Mouse (Mus musculus): ENCODE measurements around the gene Cxcr5.
"Not testable (repeated sequence)": the region's sequence is repeated elsewhere in the genome, so short reads cannot be mapped to it uniquely, and the experiment has no call there.

Gene Cxcr5

GRCm38 (mm10) chr9:44587262-44588160, 25.8 kb upstream of the Cxcr5 start:
- DNase-seq (ENCODE audit: low spot score in 2 of 2), result no peak

GRCm38 (mm10) chr9:44586640-44587261, 25.1 kb upstream of the Cxcr5 start:
- DNase-seq (ENCODE audit: low spot score in 2 of 2), result no peak

- DNase-seq (ENCODE audit: low spot score in 2 of 2), result no peak
Observed at GRCm38 (mm10) chr9:44582390-44582789, 20.7 kb upstream of the Cxcr5 start.

GRCm38 (mm10) chr9:44581423-44581822, 19.7 kb upstream of the Cxcr5 start:
- DNase-seq (ENCODE audit: low spot score in 2 of 2), result peak in 1 of 2 experiments; percentile 39

GRCm38 (mm10) chr9:44580085-44580484, 18.4 kb upstream of the Cxcr5 start:
- DNase-seq (ENCODE audit: low spot score in 2 of 2), result no peak

GRCm38 (mm10) chr9:44579392-44579791, 17.7 kb upstream of the Cxcr5 start:
- peak; percentile 49 to 61 for DNase-seq (ENCODE audit: low spot score in 2 of 2)

GRCm38 (mm10) chr9:44576046-44576445, 14.4 kb upstream of the Cxcr5 start:
- DNase-seq (ENCODE audit: low spot score in 2 of 2), result not testable (repeated sequence)

- no peak for DNase-seq (ENCODE audit: low spot score in 2 of 2)
Observed at GRCm38 (mm10) chr9:44575095-44575494, 13.4 kb upstream of the Cxcr5 start.

- DNase-seq (ENCODE audit: low spot score in 2 of 2), result no peak
Observed at GRCm38 (mm10) chr9:44573306-44573705, 11.6 kb upstream of the Cxcr5 start.

GRCm38 (mm10) chr9:44570939-44571382, 9.3 kb upstream of the Cxcr5 start:
- no peak for DNase-seq (ENCODE audit: low spot score in 2 of 2)

GRCm38 (mm10) chr9:44568083-44568455, 6.4 kb upstream of the Cxcr5 start:
- no peak for DNase-seq (ENCODE audit: low spot score in 2 of 2)

- DNase-seq (ENCODE audit: low spot score in 2 of 2), result no peak
Observed at GRCm38 (mm10) chr9:44567338-44568082, 5.8 kb upstream of the Cxcr5 start.

- no peak for DNase-seq (ENCODE audit: low spot score in 2 of 2)
Observed at GRCm38 (mm10) chr9:44565367-44565766, 3.7 kb upstream of the Cxcr5 start.

GRCm38 (mm10) chr9:44562936-44563335, 1.3 kb upstream of the Cxcr5 start:
- no peak for DNase-seq (ENCODE audit: low spot score in 2 of 2)

GRCm38 (mm10) chr9:44552161-44552560, 9.5 kb downstream of the Cxcr5 start:
- no peak for DNase-seq (ENCODE audit: low spot score in 2 of 2)

GRCm38 (mm10) chr9:44551138-44551537, 10.5 kb downstream of the Cxcr5 start:
- no peak for DNase-seq (ENCODE audit: low spot score in 2 of 2)

- DNase-seq (ENCODE audit: low spot score in 2 of 2), result no peak
Observed at GRCm38 (mm10) chr9:44548412-44549152, 13.1 kb downstream of the Cxcr5 start.

GRCm38 (mm10) chr9:44544986-44545385, 16.7 kb downstream of the Cxcr5 start:
- no peak for DNase-seq (ENCODE audit: low spot score in 2 of 2)

- no peak for DNase-seq (ENCODE audit: low spot score in 2 of 2)
Observed at GRCm38 (mm10) chr9:44542364-44542763, 19.3 kb downstream of the Cxcr5 start.

GRCm38 (mm10) chr9:44540676-44541075, 21.0 kb downstream of the Cxcr5 start:
- DNase-seq (ENCODE audit: low spot score in 2 of 2), result no peak

GRCm38 (mm10) chr9:44539816-44540421, 21.8 kb downstream of the Cxcr5 start:
- peak; percentile 35 to 37 for DNase-seq (ENCODE audit: low spot score in 2 of 2)
